Mouse (Mus musculus) stomach, postnatal 0 days (tissue): ENCODE data around the gene Sgms1. TPM values are rescaled to one million over a fixed set of nuclear protein-coding genes. Genes with fewer than 3 reads are reported as not detected.
A peak's percentile ranks its signal among the peaks of the same experiment; 100 is the strongest.

Source experiments
- ATAC-seq: fragments of 200-750 bp; cut with Nextera tagmentation; 2 replicates; pipeline ENCODE4 v1.8.0; 2017; ENCODE audit not compliant: low FRiP score, low TSS enrichment
- DNase-seq: peaks from one replicate; pipeline ENCODE4 v3.0.0-alpha.2; 2016; ENCODE audit warnings: low spot score
- H3K27ac ChIP-seq: fragments of 300-500 bp; sonication (generic); replicated peaks from 2 replicates; pipeline ENCODE4 v1.5.1; 2014; ENCODE audit warnings: mild to moderate bottlenecking, control low read depth
- H3K27me3 ChIP-seq: fragments of 300-500 bp; sonication (generic); 2 replicates; pipeline ENCODE4 v1.6.1; 2014; ENCODE audit warnings: low read length; ENCODE audit not compliant: control insufficient read depth, insufficient read depth
- H3K36me3 ChIP-seq: fragments of 300-500 bp; sonication (generic); 2 replicates; pipeline ENCODE4 v1.6.1; 2014; ENCODE audit warnings: low read length, mixed read lengths; ENCODE audit not compliant: control insufficient read depth, insufficient read depth
- H3K4me1 ChIP-seq: fragments of 300-500 bp; sonication (generic); replicated peaks from 2 replicates; pipeline ENCODE4 v1.6.1; 2014; ENCODE audit warnings: antibody characterized with exemption; ENCODE audit not compliant: control insufficient read depth, insufficient read depth
- H3K4me2 ChIP-seq: fragments of 300-500 bp; sonication (generic); replicated peaks from 2 replicates; pipeline ENCODE4 v1.6.1; 2014; ENCODE audit warnings: low read depth, mild to moderate bottlenecking, control low read depth, moderate library complexity
- H3K4me3 ChIP-seq: fragments of 300-500 bp; sonication (generic); 2 replicates; pipeline ENCODE4 v1.5.1; 2014; ENCODE audit warnings: low read depth, low read length, control low read depth
- H3K9ac ChIP-seq: fragments of 300-500 bp; sonication (generic); 2 replicates; pipeline ENCODE4 v1.6.1; 2014; ENCODE audit warnings: mild to moderate bottlenecking, low read length, control low read depth, mixed read lengths
- H3K9me3 ChIP-seq: fragments of 300-500 bp; sonication (generic); 2 replicates; pipeline ENCODE4 v1.6.1; 2016; ENCODE audit warnings: low read length; ENCODE audit not compliant: control insufficient read depth
- CTCF ChIP-seq: IDR thresholded peaks from 2 replicates; pipeline ENCODE4 v1.5.1; 2016; ENCODE audit warnings: antibody characterized with exemption, low read depth, mild to moderate bottlenecking, moderate library complexity
- EP300 ChIP-seq: optimal IDR thresholded peaks from 2 replicates; pipeline ENCODE3; 2016; ENCODE audit warnings: antibody characterized with exemption
- WGBS: fragments of 180-500 bp; shearing (Covaris S2); extraction: QIAGEN DNeasy Blood & Tissue Kit; methylation state at CpG from one replicate; pipeline ENCODE4 v1.1.7; 2014; 5-methylcytosine and 5-hydroxymethylcytosine counted together
- polyA plus RNA-seq: library from polyadenylated mRNA; unstranded; fragments of >200 nt; fragmentation: Nextera tagmentation; extraction: Ambion mirVana; gene quantifications from 2 replicates; pipeline ENCODE4 v1.2.1, GENCODE M21; 2015

The Sgms1 gene
- polyA plus RNA-seq, 1 experiment from 2014 or later, result 29.3 TPM

DNA sequence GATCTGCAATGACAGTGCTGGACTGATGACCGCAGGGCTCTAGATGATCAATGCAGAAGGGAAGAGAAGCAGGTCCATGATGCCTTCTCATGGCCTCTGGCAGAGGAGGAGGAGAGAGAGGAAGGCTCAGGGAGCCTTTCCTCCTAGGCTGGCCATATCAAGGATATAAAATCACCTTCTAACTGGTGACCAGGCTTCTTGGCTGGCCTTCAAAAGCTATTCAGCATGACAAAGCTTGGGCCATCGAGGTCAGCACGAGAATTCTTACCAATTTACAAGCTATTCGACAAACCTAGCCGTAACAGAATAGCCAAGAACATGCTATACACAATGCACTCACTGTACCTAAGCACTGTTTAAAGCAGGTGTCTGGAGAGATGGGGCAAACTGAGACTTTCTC lies 159.7 kb downstream of the Sgms1 start:
- ATAC-seq (no peak), DNase-seq (no peak)
- Histone ChIP-seq H3K27ac (no peak overlapping the region), H3K4me3 (no peak overlapping the region), H3K36me3 (no peaks in the 10 kb centered on the region), H3K9me3 (no peaks in the 10 kb centered on the region), H3K4me1 (no peaks in the 10 kb centered on the region), H3K27me3 (no peaks in the 10 kb centered on the region), H3K4me2 (no peak overlapping the region), H3K9ac (no peak overlapping the region)
- WGBS, result 90% methylated on average over 5 of the region's 5 CpGs
- TF ChIP-seq EP300, result no peak
- no peak for TF ChIP-seq CTCF

DNA sequence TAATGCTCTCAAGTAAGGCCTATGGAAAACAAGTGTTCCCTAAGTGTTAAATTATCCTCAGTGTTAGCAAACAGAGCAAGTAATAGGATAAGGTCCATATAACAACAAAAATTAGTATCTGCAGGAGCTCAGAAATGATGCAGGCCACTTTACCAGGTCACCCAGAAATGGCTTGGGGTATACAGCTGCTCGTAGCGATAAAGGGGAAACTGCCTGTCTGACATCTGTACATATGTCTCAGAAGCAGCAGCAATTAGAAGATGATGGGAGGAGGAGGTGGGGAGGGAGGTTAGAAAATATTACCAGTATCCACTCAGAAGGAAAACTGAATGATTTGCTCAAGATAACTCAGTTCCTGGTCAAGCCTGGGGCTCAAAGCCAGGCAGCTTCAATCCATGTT lies 162.3 kb downstream of the Sgms1 start:
- no peak overlapping the region for H3K27ac ChIP-seq
- no peaks in the 10 kb centered on the region for H3K4me1 ChIP-seq
- ATAC-seq, result no peak
- H3K4me3 ChIP-seq, result no peak overlapping the region
- no peak overlapping the region for H3K9ac ChIP-seq
- no peaks in the 10 kb centered on the region for H3K9me3 ChIP-seq
- 85% methylated on average over 2 of the region's 2 CpGs for WGBS
- TF ChIP-seq CTCF, result no peak
- TF ChIP-seq EP300, result no peak
- no peak for DNase-seq
- no peaks in the 10 kb centered on the region for H3K27me3 ChIP-seq
- no peaks in the 10 kb centered on the region for H3K36me3 ChIP-seq
- H3K4me2 ChIP-seq, result no peak overlapping the region

DNA sequence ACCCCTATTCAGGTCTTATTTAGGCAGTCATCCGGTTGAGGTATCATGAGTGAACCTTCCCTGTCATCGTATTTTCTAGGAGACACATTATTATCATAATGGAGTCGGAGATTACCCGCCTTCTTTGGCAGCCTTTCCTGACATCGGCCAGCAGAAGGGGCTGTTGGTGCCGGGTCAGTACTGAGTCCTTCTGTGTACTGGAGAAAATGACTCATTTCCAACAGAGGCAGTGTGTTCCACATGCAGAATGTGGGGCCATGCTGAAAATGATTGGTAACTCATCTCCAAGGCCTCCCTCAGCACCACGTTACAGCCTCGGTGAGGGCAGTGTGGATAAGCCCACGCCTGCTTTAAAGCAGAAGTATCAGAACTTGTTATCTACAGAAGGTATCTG lies 164.4 kb downstream of the Sgms1 start:
- WGBS, result 73% methylated on average over 9 of the region's 9 CpGs
- TF ChIP-seq EP300 (no peak), CTCF (peak; percentile 55)
- ATAC-seq (peak; percentile 81), DNase-seq (peak; percentile 39)
- H3K27ac ChIP-seq, result no peak overlapping the region
- no peak overlapping the region for H3K9ac ChIP-seq
- no peaks in the 10 kb centered on the region for H3K4me1 ChIP-seq
- H3K27me3 ChIP-seq, result no peaks in the 10 kb centered on the region
- H3K4me2 ChIP-seq, result no peak overlapping the region
- no peaks in the 10 kb centered on the region for H3K36me3 ChIP-seq
- no peaks in the 10 kb centered on the region for H3K9me3 ChIP-seq
- no peak overlapping the region for H3K4me3 ChIP-seq

DNA sequence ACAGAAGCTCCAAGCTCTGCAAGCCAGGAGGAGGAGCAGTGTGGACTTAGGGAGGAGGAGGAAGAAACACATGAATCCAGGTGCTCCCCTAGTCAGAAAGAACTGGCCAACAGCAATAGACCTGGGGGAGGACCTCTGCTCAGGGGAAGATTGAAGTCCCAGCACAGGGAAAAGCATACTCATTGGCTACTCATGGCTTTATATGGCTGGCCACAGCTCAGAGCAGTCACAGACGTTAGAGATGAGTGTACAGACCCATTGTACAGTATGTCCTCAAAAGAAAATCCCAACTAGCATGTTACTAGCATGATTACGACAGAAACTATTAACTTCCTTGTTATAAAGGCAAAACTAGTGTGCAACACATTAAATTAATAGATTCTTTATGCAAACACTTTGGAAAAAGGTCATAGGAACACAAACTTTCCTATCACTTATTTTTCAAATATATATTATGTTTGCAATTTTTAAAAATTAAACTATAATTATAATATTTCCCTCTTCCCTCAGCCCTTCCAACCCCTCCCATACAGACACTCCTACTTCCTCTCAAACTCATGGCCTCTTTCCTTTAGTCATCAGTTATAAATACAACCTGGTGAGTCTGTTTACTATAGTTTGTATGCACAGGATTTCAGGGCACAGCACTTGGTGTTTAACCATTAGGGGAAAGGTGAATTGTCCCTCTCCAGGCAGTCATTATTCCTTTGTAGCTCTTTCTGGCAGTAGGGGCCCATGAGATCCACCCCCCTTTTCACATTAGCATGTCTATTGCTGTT lies 165.0 kb downstream of the Sgms1 start:
- WGBS, result 70% methylated on average over 2 of the region's 2 CpGs
- no peak for DNase-seq

DNA sequence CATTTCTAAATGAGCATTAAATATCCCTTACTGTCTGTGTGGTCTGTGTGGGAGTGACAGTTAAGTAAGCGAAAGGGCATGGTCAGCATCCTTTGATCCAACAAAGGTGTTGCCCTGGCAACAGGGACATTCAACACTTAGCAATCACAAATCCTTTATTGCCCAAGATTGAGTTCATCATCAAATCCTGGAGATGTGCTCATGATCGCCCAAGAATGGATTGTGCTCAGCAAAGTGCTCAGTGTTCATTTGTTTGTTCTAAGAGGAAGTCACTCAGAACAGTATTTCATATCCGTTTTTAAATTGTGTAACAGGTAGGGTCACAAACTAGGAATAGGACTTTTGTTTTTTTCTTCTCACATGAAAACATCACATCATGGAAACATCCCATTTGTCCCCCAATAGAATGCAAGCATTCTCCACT lies 165.8 kb downstream of the Sgms1 start:
- Histone ChIP-seq H3K4me3 (no peak overlapping the region), H3K4me1 (no peaks in the 10 kb centered on the region), H3K27me3 (no peaks in the 10 kb centered on the region), H3K27ac (no peak overlapping the region), H3K9me3 (no peaks in the 10 kb centered on the region), H3K4me2 (no peak overlapping the region), H3K9ac (no peak overlapping the region), H3K36me3 (no peaks in the 10 kb centered on the region)
- DNase-seq, result no peak
- WGBS, result 73% methylated on average over 3 of the region's 3 CpGs
- ATAC-seq, result no peak
- TF ChIP-seq CTCF (no peak), EP300 (no peak)

More for the DNA sequence above, 165.0 kb downstream of the Sgms1 start:
- Histone ChIP-seq H3K27ac (peak overlapping the region; percentile 35), H3K9ac (no peak overlapping the region), H3K4me3 (no peak overlapping the region), H3K4me1 (no peaks in the 10 kb centered on the region), H3K27me3 (no peaks in the 10 kb centered on the region), H3K4me2 (no peak overlapping the region), H3K9me3 (no peaks in the 10 kb centered on the region), H3K36me3 (no peaks in the 10 kb centered on the region)
- peak; percentile 95 for ATAC-seq
- TF ChIP-seq EP300, result no peak
- no peak for TF ChIP-seq CTCF

DNA sequence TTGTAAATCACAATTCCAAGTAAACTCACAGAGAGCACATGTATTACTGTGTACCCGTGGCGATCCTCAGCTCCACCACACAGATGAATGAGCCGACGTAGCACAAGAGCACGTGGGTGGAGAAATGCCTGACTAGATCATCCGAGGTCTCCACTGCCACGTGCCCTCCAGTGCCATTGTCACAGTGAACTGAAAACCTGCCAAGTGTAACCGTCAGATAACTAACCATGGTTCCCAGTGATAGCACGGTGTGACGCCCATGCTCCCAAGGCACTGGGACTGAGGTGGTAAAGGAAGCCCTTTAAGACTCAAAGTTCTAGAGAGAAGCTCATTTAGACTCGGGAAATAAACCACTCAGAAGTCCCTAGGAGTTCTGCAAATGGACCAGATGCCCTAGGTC lies 167.4 kb downstream of the Sgms1 start:
- WGBS, result 91% methylated on average over 11 of the region's 11 CpGs
- ATAC-seq (no peak), DNase-seq (no peak)
- no peak overlapping the region for H3K4me2 ChIP-seq
- no peaks in the 10 kb centered on the region for H3K36me3 ChIP-seq
- H3K27ac ChIP-seq, result no peak overlapping the region
- no peak overlapping the region for H3K9ac ChIP-seq
- H3K27me3 ChIP-seq, result no peaks in the 10 kb centered on the region
- TF ChIP-seq EP300 (no peak), CTCF (no peak)
- no peaks in the 10 kb centered on the region for H3K9me3 ChIP-seq
- H3K4me3 ChIP-seq, result no peak overlapping the region
- no peaks in the 10 kb centered on the region for H3K4me1 ChIP-seq
